Mouse (Mus musculus) adrenal gland, postnatal 36 days (tissue): ENCODE measurements around the gene Mast3. TPM values are rescaled to one million over a fixed set of nuclear protein-coding genes. Genes with fewer than 3 reads are reported as not detected.

ENCODE experiments used
- DNase-seq, 2 experiments: peaks; one replicate each; pipeline ENCODE4 v3.0.0; 2021; ENCODE audit warnings: mixed read lengths in 1 of 2
- total RNA-seq, 2 experiments: library from RNA; stranded (reverse); gene quantifications; 2 replicates each; pipeline ENCODE4 v1.2.3; 2021

Gene Mast3
- total RNA-seq, 2 experiments from 2014 or later = 16.8 to 19.0 TPM

GRCm38 (mm10) chr8:70776496-70777444, 28.1 kb downstream of the Mast3 start, which contains the start of gene Pik3r2:
TSS of gene Pik3r2 (minus strand) at chr8:70776713.
- peak; percentile 98 for DNase-seq

GRCm38 (mm10) chr8:70775851-70776495, 28.9 kb downstream of the Mast3 start:
- peak in 1 of 2 experiments; percentile 57 for DNase-seq

DNA sequence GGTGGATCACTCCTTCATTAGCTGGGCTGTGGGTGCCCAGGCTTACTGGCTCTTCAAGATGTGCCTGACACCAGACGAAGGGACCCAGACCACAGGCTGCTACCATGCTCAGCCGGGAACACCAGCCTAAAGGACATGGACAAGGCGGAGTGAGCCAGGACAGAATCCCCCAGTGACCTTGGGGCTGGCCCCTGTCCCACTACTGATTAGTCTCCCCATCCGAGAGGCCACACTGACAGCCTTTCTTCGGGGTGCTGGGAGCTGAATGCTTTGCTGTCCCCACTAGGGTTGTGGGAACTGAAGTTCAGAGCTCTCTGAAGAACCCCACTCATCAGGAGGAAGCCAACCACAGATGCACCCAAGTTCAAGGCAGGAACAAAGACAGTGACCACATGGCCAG, 29.6 kb downstream of the Mast3 start:
- no peak for DNase-seq

DNA sequence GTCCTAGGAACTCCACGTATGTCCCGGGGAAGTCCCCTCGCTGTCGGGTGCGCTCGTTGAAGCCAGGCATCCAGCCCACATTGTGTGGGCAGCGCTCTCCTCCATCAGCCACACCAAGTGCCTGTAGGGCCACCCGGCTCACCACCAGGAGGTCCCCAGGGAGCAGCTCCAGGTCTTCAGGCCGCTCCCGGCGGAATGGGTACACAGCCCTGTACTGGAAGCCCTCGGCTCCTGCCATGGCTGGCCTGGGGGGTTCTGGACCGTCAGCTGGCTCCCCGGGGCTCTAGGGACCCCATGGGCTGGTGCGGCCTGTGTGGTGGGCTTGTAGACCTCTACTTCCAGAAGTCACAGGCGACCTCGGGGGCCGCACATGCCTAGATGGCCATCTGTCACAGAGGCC, 30.1 kb downstream of the Mast3 start:
- no peak for DNase-seq

GRCm38 (mm10) chr8:70773833-70774232, 31.0 kb downstream of the Mast3 start:
- DNase-seq = peak; percentile 86 to 90

GRCm38 (mm10) chr8:70773410-70773809, 31.4 kb downstream of the Mast3 start:
- DNase-seq = peak in 1 of 2 experiments; percentile 2

- no peak for DNase-seq
Measured at GRCm38 (mm10) chr8:70772890-70773289, 32.0 kb downstream of the Mast3 start.

- no peak for DNase-seq
Measured at GRCm38 (mm10) chr8:70772075-70772474, 32.8 kb downstream of the Mast3 start.

GRCm38 (mm10) chr8:70771217-70771616, 33.6 kb downstream of the Mast3 start:
- no peak for DNase-seq

GRCm38 (mm10) chr8:70770748-70771147, 34.1 kb downstream of the Mast3 start:
- DNase-seq = no peak

GRCm38 (mm10) chr8:70769858-70770257, 35.0 kb downstream of the Mast3 start:
- DNase-seq = no peak

GRCm38 (mm10) chr8:70769359-70769758, 35.5 kb downstream of the Mast3 start:
- DNase-seq = peak; percentile 97 to 99

DNA sequence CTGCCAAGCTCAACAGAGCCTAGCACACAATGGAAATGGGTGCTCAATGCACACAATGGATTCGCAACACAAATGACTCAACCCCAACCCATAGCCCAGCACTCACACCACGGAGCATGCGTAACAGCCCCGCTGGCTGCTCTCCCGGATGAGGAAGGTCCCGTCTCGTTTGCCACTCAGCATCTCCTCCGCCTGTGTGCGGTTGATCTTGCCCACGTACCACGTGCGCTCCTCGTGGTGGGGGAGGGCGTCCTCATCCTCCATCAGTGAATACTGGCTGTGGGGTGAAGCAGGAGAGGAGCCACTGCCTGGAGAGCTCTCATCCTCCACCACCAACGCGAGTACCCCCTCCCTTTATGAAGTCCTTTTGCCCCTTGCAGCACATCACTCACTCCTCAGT, 35.9 kb downstream of the Mast3 start:
- DNase-seq = no peak

GRCm38 (mm10) chr8:70768231-70768776, 36.5 kb downstream of the Mast3 start:
- DNase-seq = no peak

GRCm38 (mm10) chr8:70767503-70767902, 37.4 kb downstream of the Mast3 start:
- DNase-seq = no peak

DNA sequence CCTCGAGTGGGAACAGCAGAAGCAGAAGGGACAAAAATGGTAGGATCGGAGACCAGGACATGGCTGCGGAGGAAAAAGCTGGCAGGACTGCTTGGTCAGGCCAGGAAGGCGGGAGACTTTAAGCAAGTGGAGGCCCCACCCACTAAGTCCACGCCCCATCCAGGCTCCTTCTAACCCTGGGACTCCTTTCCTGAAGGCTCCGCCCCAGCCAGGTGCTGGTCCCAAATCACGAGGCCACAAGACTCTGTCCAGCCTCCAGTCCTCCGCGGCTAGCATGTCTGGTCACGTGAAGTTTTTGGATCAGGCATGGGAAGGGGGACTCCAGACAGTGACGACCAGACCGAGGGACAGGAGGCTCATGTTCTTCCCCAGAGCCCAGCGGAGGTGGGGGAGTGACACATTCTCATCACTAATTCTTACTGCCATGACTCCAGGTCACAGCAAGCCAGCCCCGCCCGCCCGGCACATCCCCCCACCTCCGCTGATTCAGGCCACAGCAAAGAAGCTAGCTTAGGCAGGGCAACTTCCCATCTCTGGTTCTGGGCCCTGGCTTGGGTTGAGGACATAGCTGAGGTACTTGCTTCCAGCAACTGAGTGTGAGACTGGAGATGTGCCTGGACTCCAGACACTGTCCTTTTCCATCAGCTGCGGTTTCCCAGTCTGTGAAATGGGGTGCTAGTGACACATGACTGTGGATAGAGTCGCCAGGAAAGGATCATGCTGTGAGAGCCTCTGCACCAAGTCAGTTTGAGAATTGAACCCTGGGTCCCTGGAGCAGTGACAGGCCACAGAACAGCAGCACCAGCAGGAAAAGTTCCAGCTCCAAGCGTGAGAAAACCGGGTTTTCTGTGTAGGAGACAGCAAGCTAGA, 38.0 kb downstream of the Mast3 start:
- peak; percentile 73 to 82 for DNase-seq

DNA sequence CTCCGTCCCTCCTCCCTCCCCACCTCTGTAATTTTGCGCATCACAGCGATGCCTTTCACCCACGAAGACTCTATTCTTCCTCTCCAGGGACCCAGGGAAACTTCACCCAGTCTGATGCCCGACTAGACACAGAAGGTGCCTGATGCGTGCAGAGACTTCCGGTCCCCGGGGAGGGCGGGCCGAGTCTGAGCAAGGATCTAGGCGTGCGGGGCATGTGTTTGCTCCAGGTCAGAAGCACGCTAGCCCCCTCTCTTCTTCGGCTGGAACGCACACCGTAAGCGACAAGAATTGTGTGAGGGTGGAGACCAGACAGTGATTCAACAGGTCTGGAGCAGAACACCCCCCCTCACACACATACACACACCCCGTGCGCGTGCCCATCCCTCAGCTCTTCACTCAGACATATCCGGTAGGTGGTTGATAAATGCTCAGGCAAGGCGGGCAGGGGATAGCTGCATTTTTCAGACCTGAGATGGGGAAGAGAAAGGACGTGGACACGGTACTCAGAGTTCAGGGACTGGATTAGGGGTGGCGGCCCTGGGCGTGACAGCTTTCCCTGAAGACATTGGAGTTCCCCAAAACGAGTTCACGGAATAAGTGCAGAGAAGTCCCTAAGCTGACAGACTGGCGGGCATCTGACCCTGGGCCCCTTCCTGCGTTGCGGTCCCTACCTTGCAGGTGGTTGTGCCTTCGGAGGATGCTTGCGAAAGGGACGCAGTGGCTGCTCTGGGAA, 38.9 kb downstream of the Mast3 start:
- peak; percentile 55 to 79 for DNase-seq

- DNase-seq = no peak
Measured at GRCm38 (mm10) chr8:70765329-70765728, 39.5 kb downstream of the Mast3 start.

DNA sequence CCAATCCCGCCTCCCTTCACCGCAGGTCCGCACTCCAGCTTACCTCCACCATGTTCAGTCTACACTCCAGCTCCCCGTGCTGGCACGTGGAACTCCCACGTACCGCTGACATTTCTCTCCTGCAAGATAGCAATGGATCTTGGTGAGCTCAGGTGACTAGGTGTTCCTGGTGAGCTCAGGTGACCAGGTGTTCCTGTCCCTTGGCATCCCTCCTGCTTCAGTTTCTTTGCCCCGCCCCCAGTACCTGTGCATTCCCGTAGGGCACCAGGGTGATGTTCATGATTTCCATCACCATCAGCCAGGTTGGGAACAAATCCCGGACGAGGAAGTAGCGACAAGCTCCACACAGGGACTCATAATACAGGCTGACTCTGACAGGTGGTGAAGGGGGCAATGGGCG, 40.2 kb downstream of the Mast3 start:
- DNase-seq = no peak

DNA sequence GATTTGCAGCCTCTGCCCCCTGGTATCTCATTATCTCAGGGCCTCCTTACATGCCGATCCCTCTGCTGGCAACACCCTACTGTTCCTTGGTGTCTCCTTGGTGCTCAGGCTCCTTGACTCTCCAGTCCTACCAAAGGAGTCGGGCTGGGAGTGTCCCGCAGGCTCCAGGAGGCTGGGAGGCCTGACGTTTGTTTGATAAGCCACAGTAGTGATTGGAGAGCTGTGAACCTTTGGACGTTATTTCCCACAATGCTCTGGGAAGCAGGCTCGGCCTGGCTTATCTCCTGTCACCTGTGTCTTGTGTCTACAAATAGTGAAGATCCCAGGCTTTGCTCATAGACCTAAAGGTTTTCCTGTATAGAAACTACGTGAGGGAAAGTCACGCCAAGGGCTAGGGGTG, 40.8 kb downstream of the Mast3 start:
- peak in 1 of 2 experiments; percentile 2 for DNase-seq

- peak; percentile 61 to 73 for DNase-seq
Measured at GRCm38 (mm10) chr8:70763354-70763753, 41.5 kb downstream of the Mast3 start.
